Mouse (Mus musculus): Measurements from ENCODE around the gene Eef1g. TPM values are rescaled to one million over a fixed set of nuclear protein-coding genes. Genes with fewer than 3 reads are reported as not detected.
A peak's percentile ranks its signal among the peaks of the same experiment; 100 is the strongest.

Eef1g gene
- polyA plus RNA-seq, 1 experiment = 286 TPM

DNA sequence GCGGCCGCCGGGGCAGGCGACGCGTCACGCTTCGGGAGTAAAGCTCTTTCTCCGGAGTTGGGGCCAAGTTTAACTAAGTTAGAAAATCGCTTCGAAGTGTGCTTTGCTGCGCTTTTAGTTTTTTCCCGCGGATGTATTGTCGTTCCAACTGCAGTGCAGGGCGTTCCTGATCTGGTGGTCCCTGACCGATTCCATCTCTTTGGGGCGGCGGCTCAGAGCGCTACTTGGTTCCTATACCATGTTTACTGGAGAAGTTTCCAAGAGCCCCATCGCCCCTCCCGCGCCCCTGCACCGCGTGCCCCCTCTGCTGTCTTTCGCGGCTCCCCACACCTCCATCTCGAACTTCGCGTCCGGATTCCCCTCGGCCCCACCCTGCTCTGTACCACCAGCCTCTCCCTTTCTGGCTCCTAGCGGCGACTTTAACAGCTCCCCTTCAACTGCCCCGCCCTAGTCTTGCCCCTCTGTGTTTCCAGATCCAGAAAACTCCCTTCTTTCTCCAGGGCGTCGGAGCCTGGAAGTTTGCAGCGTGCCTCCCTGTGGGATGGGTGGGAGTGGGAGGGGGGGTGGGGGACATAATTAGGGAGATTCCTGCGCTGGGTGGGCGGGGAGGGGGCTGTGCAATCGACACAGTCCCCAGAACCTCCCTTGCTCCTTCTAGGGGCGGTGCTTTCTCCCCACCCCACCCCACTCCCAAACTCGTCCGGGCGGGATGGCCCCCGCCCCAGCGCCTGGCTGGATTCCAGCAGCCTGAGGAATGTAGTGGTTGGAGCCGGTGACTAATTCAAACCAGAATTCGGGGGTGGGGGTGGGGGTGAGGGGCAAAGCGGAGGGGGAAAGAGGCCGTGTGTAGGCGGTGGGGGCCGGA is 23.0 kb downstream of the Eef1g start:
- Histone ChIP-seq H3K4me3 (ENCODE audit: insufficient read depth, low read length) (peak overlapping the region; percentile 48), H3K4me1 (ENCODE audit: control insufficient read depth, insufficient read depth, low read length) (peaks cover 4% of the 10 kb centered on the region; the same call in 1 of the 2 replicates), H3K27ac (ENCODE audit: insufficient read depth, low read length) (peak overlapping the region; percentile 94; the same call in 1 of the 2 replicates)
- no peak for TF ChIP-seq CTCF (IDR thresholded peaks at IDR 0.05; ENCODE audit: extremely low read depth, insufficient read depth, low read length)
- no peak for TF ChIP-seq POLR2A (IDR thresholded peaks at IDR 0.05; ENCODE audit: extremely low read depth, insufficient read depth, low read length)

DNA sequence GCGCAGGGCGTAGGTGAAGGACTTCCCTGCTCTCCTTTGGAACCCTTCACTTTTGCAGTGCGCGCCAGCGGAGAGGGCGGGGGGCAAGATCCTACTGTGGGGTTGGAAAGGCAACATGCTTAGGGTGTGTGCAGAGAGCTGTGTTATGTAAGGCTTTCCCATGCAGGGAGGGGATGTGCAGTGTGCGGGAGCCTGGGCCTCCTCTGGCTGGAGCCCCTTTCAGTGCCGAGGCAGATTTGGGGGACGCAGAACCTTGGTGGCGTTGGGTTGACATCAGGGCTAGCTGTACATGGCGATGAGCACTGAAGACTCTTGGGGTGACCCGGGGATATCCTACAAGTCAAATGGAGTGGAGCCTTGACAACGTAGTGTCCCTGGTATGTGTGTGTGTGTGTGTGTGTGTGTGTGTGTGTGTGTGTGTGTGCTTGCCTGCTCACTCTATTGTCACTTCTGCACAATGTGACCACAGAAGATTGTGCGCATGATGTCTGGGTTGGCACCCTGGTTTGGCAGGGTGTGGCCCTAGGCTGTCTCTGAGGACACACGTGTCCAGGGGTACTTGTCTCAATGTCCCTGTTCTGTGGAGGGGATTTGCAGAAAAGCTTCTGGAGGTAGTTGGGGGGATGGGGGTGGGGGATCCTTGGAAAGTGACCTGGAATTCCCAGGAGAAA is 23.7 kb downstream of the Eef1g start:
- Histone ChIP-seq H3K27ac (ENCODE audit: insufficient read depth, low read length) (peak overlapping the region; percentile 94), H3K4me3 (ENCODE audit: insufficient read depth, low read length) (peak overlapping the region; percentile 48), H3K4me1 (ENCODE audit: control insufficient read depth, insufficient read depth, low read length) (0 out of 2 replicates have a peak, but pooled peaks cover 2% of the 10 kb centered on the region)
- TF ChIP-seq POLR2A (IDR thresholded peaks at IDR 0.05; ENCODE audit: extremely low read depth, insufficient read depth, low read length) = no peak
- TF ChIP-seq CTCF (IDR thresholded peaks at IDR 0.05; ENCODE audit: extremely low read depth, insufficient read depth, low read length) = no peak

DNA sequence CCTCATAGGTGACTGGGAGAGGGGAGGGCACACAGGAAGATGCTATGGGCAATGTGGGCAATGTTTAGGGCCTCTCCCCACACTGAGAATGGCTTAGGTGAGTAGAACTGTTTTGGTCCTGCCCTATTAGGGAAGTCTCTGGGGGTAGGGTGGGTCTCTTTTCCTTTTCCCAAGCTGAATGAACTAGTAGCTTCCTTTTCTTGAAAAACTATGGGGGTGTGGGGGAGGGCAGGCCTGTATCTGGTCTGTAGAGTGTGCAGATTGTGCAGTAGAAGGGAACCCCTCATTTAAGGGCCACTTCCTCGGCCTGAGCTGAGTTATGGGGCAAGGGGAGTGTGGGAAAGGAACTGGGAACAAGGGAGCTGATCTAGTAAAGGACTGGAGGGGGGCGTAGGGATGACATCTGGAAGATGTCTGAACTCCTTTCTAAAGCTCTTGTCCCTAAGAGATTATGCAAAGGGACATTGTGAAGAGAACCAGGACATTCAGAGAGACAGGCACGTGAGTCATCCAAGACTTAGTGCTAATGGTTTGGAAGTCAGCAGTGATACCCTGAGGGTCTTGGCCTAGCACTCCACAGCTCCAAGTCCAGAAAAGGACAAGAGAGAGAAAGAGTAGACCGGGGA is 24.5 kb downstream of the Eef1g start:
- 0 out of 2 replicates have a peak, but pooled peaks cover 2% of the 10 kb centered on the region for H3K4me1 ChIP-seq (ENCODE audit: control insufficient read depth, insufficient read depth, low read length)
- TF ChIP-seq CTCF (IDR thresholded peaks at IDR 0.05; ENCODE audit: extremely low read depth, insufficient read depth, low read length) (no peak), POLR2A (IDR thresholded peaks at IDR 0.05; ENCODE audit: extremely low read depth, insufficient read depth, low read length) (no peak)
- H3K27ac ChIP-seq (ENCODE audit: insufficient read depth, low read length) = no peak overlapping the region
- H3K4me3 ChIP-seq (ENCODE audit: insufficient read depth, low read length) = peak overlapping the region; percentile 48; the same call in 1 of the 2 replicates

DNA sequence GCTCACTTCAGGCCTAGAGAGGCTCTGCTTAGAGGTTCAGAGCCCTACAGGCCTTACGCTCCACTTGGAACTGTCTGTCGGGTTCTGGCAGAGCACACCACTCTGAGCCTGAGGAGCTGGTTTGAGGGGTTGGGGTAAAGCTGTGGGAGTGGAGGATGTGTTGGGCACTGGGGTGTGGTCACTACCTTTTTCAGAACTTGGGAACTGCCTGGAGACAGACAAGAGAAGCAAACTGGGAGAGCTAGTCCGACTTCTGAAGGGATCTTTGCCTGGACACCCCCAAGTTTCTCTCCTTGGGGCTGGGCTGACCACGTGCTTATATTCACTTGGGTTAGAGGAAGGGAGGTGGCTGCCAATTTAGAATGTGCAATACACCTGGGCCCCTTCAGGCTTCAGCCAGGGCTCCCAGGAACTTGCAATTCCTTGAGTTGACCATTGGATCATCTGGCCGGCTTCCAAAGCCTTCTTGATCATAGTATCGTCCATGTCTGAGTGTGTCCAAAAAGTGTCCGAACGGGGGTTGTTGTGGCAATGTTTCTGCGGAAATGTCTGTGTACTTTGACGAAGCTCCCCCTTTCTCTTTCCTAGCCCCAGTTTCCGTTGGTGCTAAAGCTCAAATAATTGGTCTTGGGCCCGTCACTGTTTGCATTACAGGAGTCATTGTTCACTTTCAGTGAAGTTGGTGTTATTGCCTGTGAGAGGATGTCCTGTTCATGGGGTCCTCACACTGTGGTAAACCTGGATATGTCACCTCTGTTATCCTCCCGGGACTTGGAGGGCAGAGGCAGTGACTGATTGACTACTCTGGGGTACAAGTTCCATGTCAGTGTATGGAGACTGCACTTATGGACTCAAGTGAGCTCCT is 25.3 kb downstream of the Eef1g start:
- Histone ChIP-seq H3K4me3 (ENCODE audit: insufficient read depth, low read length) (no peak overlapping the region), H3K27ac (ENCODE audit: insufficient read depth, low read length) (peak overlapping the region; percentile 65), H3K4me1 (ENCODE audit: control insufficient read depth, insufficient read depth, low read length) (peaks cover 2% of the 10 kb centered on the region; the same call in 1 of the 2 replicates)
- no peak for TF ChIP-seq POLR2A (IDR thresholded peaks at IDR 0.05; ENCODE audit: extremely low read depth, insufficient read depth, low read length)
- no peak for TF ChIP-seq CTCF (IDR thresholded peaks at IDR 0.05; ENCODE audit: extremely low read depth, insufficient read depth, low read length)

DNA sequence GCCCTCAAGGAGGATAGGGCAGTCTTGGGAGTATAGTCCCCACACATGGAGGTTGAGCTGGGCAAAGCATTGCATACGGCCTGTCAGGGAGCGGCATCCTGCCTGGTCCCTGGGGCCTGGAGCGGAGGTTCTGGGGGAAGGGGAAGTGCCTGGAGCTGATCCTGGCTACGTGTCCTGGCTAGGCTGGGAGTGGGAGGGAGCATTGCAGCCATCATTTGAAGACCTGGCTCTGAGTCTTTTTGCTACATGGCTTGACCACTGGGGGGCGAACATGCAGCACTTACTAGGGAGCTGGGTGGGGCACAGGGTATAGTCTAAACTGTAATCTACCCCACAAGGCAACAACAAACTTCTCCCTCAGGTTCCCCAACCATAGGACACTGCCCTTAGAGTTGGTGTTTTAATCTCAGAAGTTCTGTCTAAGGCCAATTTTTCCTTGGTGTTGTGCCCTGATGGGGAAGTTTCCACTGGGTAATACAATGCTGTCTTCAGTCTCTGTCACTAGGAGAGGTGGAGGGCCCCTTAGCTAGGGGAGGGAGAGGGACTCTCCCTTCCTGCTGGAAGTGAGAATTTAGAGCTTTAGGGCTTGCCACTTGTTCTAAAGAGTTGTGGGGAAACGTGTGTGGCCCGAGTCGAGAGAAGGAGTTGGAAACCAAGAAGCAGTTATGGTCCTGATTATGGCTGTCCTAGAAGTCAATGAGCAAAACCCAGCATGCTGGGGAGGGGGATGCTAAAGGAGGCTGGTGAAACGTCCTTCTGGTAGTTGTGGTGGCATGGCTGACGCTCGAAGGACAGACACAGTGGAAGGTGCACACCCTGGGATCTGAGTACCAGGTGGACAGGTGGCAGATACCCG is 26.2 kb downstream of the Eef1g start:
- H3K4me1 ChIP-seq (ENCODE audit: control insufficient read depth, insufficient read depth, low read length) = peaks cover 7% of the 10 kb centered on the region
- peak overlapping the region; percentile 65 for H3K27ac ChIP-seq (ENCODE audit: insufficient read depth, low read length)
- H3K4me3 ChIP-seq (ENCODE audit: insufficient read depth, low read length) = no peak overlapping the region
- no peak for TF ChIP-seq POLR2A (IDR thresholded peaks at IDR 0.05; ENCODE audit: extremely low read depth, insufficient read depth, low read length)
- peak; percentile 72 for TF ChIP-seq CTCF (IDR thresholded peaks at IDR 0.05; ENCODE audit: extremely low read depth, insufficient read depth, low read length)

DNA sequence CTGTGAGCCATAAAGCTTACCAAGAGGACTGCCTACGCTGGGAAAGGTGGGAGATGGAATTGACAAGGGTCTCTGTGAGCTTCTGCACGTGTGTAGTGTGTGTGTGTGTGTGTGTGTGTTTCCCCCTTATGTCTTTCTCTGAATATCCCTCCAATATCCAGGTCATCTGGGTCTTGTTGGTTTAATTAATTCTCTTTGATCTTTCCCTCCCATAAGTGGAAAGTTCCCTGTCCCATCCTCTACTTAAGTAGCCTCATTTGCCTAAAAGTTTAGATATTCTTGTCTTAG is 26.7 kb downstream of the Eef1g start:
- H3K27ac ChIP-seq (ENCODE audit: insufficient read depth, low read length) = 0 out of 2 replicates have a peak overlapping the region, but pooled peaks have one; percentile 10
- TF ChIP-seq CTCF (IDR thresholded peaks at IDR 0.05; ENCODE audit: extremely low read depth, insufficient read depth, low read length) = no peak
- no peak for TF ChIP-seq POLR2A (IDR thresholded peaks at IDR 0.05; ENCODE audit: extremely low read depth, insufficient read depth, low read length)
- H3K4me3 ChIP-seq (ENCODE audit: insufficient read depth, low read length) = no peak overlapping the region
- H3K4me1 ChIP-seq (ENCODE audit: control insufficient read depth, insufficient read depth, low read length) = peaks cover 8% of the 10 kb centered on the region

DNA sequence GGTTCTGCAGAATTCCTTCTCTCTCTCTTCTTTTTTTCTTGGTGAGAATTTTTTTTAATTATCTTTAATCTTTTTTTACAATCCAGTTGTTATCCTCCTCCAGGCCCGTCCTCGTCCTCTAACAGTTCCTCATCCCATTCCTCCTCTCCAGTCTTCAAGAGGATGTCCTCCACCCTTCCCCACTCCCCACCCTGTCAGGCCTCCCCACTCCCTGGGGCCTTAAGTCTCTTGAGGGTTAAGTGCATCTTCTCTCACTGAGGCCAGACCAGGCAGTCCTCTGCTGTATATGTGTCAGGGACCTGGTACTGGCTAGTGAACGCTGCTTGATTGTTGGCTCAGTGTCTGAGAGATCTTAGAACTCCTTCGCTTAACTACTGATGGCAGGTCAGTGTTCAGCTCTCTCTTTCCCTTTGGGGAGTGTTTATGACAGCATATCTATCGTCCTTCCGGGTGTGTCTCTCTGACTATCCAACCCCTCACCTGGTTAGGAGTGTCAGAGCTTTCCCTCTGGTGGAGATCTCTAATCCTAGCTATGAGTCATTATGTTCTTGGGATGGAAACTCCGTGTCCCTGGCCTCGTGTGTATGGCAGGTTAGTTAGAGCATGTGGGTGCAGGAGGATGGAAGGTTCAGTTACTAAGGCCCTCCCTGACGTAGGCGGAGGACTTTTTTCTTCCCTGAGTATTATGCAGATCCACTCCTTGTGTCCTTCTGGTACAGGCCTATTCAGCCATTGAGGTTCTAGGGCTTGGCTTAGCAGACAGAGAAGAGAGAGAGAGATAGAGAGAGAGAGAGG is 28.2 kb downstream of the Eef1g start:
- H3K4me3 ChIP-seq (ENCODE audit: insufficient read depth, low read length) = no peak overlapping the region
- TF ChIP-seq POLR2A (IDR thresholded peaks at IDR 0.05; ENCODE audit: extremely low read depth, insufficient read depth, low read length) = no peak
- TF ChIP-seq CTCF (IDR thresholded peaks at IDR 0.05; ENCODE audit: extremely low read depth, insufficient read depth, low read length) = no peak
- no peak overlapping the region for H3K27ac ChIP-seq (ENCODE audit: insufficient read depth, low read length)
- peaks cover 8% of the 10 kb centered on the region for H3K4me1 ChIP-seq (ENCODE audit: control insufficient read depth, insufficient read depth, low read length)

DNA sequence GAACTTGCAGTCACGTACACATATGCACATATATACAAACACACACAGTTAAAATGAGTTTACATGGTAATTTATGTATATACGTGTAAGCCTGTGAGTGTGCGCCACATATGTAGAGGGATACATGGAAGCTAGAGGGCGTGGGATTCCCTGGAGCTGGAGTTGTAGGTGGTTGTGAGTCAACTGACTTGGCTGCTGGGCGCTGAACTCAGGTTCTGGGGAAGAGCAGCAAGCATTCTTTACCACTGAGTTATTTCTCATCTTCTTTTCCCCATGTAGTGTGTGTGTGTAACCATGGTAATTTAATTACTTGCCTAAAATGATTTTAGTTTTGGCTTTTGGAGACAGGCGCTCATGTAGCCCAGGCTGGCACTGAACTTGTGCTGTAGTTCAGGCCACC is 29.8 kb downstream of the Eef1g start:
- no peak overlapping the region for H3K27ac ChIP-seq (ENCODE audit: insufficient read depth, low read length)
- no peak overlapping the region for H3K4me3 ChIP-seq (ENCODE audit: insufficient read depth, low read length)
- TF ChIP-seq CTCF (IDR thresholded peaks at IDR 0.05; ENCODE audit: extremely low read depth, insufficient read depth, low read length) = no peak
- TF ChIP-seq POLR2A (IDR thresholded peaks at IDR 0.05; ENCODE audit: extremely low read depth, insufficient read depth, low read length) = no peak
- H3K4me1 ChIP-seq (ENCODE audit: control insufficient read depth, insufficient read depth, low read length) = peaks cover 6% of the 10 kb centered on the region

All from cortical plate, adult 2 months (tissue).